Mouse (Mus musculus) C2C12 (cell line): ENCODE results near the gene Bcl2l13. TPM values are rescaled to one million over a fixed set of nuclear protein-coding genes. Genes with fewer than 3 reads are reported as not detected.

ENCODE experiments used
- H3K27me3 ChIP-seq: one replicate; pipeline ENCODE4 v1.6.1; 2011; ENCODE audit not compliant: control insufficient read depth, insufficient read depth, insufficient read length
- H3K36me3 ChIP-seq: one replicate; pipeline ENCODE4 v1.6.1; 2011; ENCODE audit not compliant: control insufficient read depth, insufficient read depth
- H3K4me3 ChIP-seq: one replicate; pipeline ENCODE4 v1.5.1; 2011; ENCODE audit warnings: mild to moderate bottlenecking, control low read depth; ENCODE audit not compliant: poor library complexity, insufficient read depth, severe bottlenecking
- H3K79me2 ChIP-seq: one replicate; pipeline ENCODE4 v1.6.1; 2011; ENCODE audit not compliant: control insufficient read depth, insufficient read depth
- H3K79me3 ChIP-seq: one replicate; pipeline ENCODE4 v1.6.1; 2011; ENCODE audit warnings: low read depth, control low read depth
- H3ac ChIP-seq: one replicate; pipeline ENCODE3; 2011; ENCODE audit warnings: low read depth; ENCODE audit not compliant: control insufficient read depth, insufficient read length
- CEBPB ChIP-seq: IDR thresholded peaks from one replicate; pipeline ENCODE4 v1.6.1; 2011; ENCODE audit warnings: low read depth, mild to moderate bottlenecking, control low read depth, moderate library complexity
- CTCF ChIP-seq: IDR thresholded peaks from one replicate; pipeline ENCODE4 v1.5.1; 2011; ENCODE audit not compliant: control insufficient read depth, insufficient read depth, insufficient read length
- FOSL1 ChIP-seq: IDR thresholded peaks from one replicate; pipeline ENCODE4 v1.8.0; 2011; ENCODE audit warnings: mild to moderate bottlenecking, low read length; ENCODE audit not compliant: poor library complexity, insufficient read depth, severe bottlenecking
- MAX ChIP-seq: IDR thresholded peaks from one replicate; pipeline ENCODE4 v1.6.1; 2011; ENCODE audit warnings: mild to moderate bottlenecking, control low read depth
- MYOD1 ChIP-seq: IDR thresholded peaks from one replicate; pipeline ENCODE4 v1.6.1; 2011; ENCODE audit warnings: low read depth; ENCODE audit not compliant: control insufficient read depth, insufficient read length
- MYOG ChIP-seq: IDR thresholded peaks from one replicate; pipeline ENCODE4 v1.6.1; 2011; ENCODE audit not compliant: control insufficient read depth, insufficient read length; ENCODE audit errors: extremely low read depth
- USF1 ChIP-seq: IDR thresholded peaks from one replicate; pipeline ENCODE4 v1.6.1; 2011; ENCODE audit warnings: low read depth, mild to moderate bottlenecking, control low read depth, moderate library complexity
- polyA plus RNA-seq: library from polyadenylated mRNA; unstranded; fragments of >200 nt; fragmentation: generic; extraction: Trizol; gene quantifications from one replicate; pipeline ENCODE4 v1.2.1, GENCODE M21; 2012; ENCODE audit warnings: missing spikeins

Bcl2l13 gene
- polyA plus RNA-seq, 1 experiment = 24.6 TPM

DNA sequence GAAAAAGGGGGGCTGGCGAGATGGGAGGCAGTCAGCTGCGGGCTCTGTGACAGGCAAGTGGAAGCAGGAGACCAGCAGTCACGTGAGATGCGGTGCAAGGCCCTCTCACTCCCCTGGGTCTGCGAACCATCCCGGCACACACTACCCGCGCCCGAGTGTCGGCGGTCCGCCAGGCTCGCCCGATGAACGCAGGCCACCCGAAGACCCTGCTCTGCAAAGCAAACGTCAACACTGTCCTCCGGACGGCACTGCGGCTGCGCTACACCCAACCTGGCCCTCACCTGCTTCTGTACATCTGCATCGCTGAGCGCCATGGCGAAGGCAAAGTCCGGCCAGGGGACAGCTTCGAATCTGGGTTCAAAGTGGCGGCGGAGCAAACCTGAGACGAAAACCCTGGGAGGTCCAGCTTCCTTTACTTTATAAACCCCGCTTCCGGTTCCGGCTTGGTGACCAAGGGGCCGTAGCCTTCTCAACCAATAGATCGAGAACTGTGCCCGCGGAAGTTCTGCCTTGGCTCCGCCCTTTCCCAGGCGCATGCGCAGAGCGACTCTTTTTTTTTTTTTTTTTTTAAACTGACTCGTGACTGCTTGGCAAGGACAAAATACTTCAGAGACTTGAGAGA lies 13.6 kb upstream of the Bcl2l13 start, which contains the start of gene Atp6v1e1:
Gene Atp6v1e1, minus strand, starts transcription at position 487 of the 622 bp plus-strand sequence.
- Histone ChIP-seq H3K4me3 (peak within 1 kb of the TSS; percentile 94), H3K36me3 (peaks cover 15% of the 10 kb centered on the region), H3ac (peak within 1 kb of the TSS; percentile 93), H3K79me2 (peaks cover 45% of the 10 kb centered on the region), H3K27me3 (peaks cover 1% of the 10 kb centered on the region), H3K79me3 (peaks cover 38% of the 10 kb centered on the region)
- TF ChIP-seq MYOG (no peak), MAX (no peak), USF1 (peak; percentile 52), MYOD1 (no peak), CEBPB (no peak), FOSL1 (no peak)

DNA sequence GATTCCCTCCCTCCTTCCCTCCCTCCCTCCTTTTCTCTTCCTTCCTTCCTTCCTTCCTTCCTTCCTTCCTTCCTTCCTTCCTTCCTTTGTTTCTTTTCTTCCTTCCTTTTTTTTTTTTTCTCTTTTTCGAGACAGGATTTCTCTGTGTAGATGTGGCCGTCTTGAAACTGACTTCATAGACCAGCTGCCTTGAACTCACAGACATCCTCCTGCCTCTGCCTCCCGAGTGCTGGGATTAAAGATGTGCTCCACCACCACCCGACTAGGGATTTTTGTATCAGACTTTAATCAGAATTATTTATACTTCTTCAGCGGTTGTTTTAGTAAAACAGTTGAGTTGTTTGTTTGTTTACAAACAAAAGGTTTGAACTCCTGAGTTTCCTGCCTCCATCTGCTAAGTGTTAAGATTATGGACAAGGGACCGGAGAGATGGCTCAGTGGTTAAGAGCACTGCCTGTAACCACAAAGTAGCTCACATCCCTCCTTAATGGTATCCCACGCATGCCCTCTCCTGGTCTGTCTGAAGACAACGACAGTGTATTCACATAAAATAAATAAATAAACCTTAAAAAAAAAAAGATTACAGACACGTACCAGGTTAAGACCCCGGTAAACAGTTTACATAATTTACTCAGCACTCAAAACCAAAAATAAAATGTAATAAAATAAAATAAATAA lies 12.9 kb upstream of the Bcl2l13 start:
- Histone ChIP-seq H3K4me3 (no peak overlapping the region), H3K27me3 (peaks cover 6% of the 10 kb centered on the region), H3ac (peak overlapping the region; percentile 32), H3K79me3 (peaks cover 34% of the 10 kb centered on the region), H3K79me2 (peaks cover 45% of the 10 kb centered on the region), H3K36me3 (peaks cover 11% of the 10 kb centered on the region)
- TF ChIP-seq MAX (no peak), USF1 (no peak), MYOD1 (no peak), CTCF (no peak), FOSL1 (no peak), MYOG (no peak), CEBPB (no peak)

DNA sequence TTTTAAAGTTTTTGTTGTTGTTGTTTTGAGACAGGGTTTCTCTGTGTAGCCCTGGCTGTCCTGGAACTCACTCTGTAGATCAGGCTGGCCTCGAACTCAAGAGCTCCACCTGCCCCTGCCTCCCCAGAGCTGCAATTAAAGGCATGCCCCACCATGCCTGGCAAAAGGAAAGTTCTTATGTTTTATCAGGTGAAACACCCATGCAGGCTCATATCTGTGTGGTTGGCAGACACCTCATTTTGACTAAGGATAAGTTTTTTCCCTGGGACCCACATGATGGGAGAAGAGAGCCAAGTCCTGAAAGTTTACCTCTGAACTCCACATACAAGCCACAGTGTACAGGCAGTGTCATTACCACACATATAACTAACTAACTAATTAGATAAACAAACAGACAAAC lies 6.0 kb upstream of the Bcl2l13 start:
- Histone ChIP-seq H3K36me3 (no peaks in the 10 kb centered on the region), H3K27me3 (peaks cover 6% of the 10 kb centered on the region), H3ac (no peak overlapping the region), H3K79me3 (no peaks in the 10 kb centered on the region), H3K4me3 (no peak overlapping the region), H3K79me2 (no peaks in the 10 kb centered on the region)
- TF ChIP-seq USF1 = no peak
- no peak for TF ChIP-seq MYOD1
- no peak for TF ChIP-seq FOSL1
- TF ChIP-seq CEBPB = no peak
- TF ChIP-seq MAX = no peak
- TF ChIP-seq CTCF = no peak
- no peak for TF ChIP-seq MYOG

- no peak overlapping the region for H3ac ChIP-seq
Measured at GRCm38 (mm10) chr6:120830866-120831608, 5.0 kb upstream of the Bcl2l13 start.

DNA sequence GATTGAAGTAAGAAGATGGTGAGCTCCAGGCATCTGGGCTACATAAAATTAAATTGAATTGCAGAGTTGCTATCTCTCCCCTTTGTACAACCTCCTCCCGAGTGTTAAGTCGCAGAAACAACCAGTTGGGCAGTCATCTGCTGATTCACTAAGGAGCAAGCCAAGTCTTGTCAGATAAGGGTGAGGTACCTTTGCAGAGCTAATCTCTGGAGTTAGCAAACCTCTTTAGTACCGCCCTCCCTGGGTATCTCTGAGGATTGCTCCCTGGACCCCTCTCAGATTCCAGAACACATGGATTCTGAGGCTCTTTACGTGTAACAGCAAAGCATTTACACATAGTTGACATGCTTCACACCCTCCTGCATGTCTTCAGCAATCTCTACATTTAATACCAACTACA lies 3.9 kb upstream of the Bcl2l13 start:
- TF ChIP-seq MYOD1 (no peak), FOSL1 (no peak), USF1 (no peak), MAX (no peak), MYOG (no peak), CEBPB (no peak), CTCF (no peak)
- peaks cover 7% of the 10 kb centered on the region for H3K79me3 ChIP-seq
- H3K27me3 ChIP-seq = peaks cover 6% of the 10 kb centered on the region
- no peak overlapping the region for H3K4me3 ChIP-seq
- H3K36me3 ChIP-seq = no peaks in the 10 kb centered on the region
- peaks cover 11% of the 10 kb centered on the region for H3K79me2 ChIP-seq
- H3ac ChIP-seq = no peak overlapping the region

More at GRCm38 (mm10) chr6:120830866-120831608, 5.0 kb upstream of the Bcl2l13 start:
- no peaks in the 10 kb centered on the region for H3K79me2 ChIP-seq
- no peak overlapping the region for H3K4me3 ChIP-seq
- no peaks in the 10 kb centered on the region for H3K36me3 ChIP-seq
- H3K27me3 ChIP-seq = peaks cover 6% of the 10 kb centered on the region
- TF ChIP-seq FOSL1 (no peak), USF1 (no peak), MYOD1 (no peak), CTCF (no peak), CEBPB (no peak), MAX (no peak)
- no peaks in the 10 kb centered on the region for H3K79me3 ChIP-seq
